Mouse (Mus musculus): ENCODE measurements around the gene Gm973. TPM values are rescaled to one million over a fixed set of nuclear protein-coding genes. Genes with fewer than 3 reads are reported as not detected.

Gene Gm973
- polyA plus RNA-seq, 1 experiment from 2014 or later: 10.3 TPM

GRCm38 (mm10) chr1:59567521-59567920 is 51.5 kb downstream of the Gm973 start:
- DNase-seq (no peak), ATAC-seq (ENCODE audit: low FRiP score, low TSS enrichment) (no peak)
- Histone ChIP-seq H3K4me3 (replicated peaks; ENCODE audit: low read depth, low read length) (no peak overlapping the region), H3K9ac (replicated peaks; ENCODE audit: low read length) (no peak overlapping the region), H3K27me3 (ENCODE audit: control insufficient read depth, insufficient read depth, low read length) (no peaks in the 10 kb centered on the region), H3K9me3 (ENCODE audit: control insufficient read depth, low read length) (no peaks in the 10 kb centered on the region; the same call in 1 of the 2 replicates), H3K4me1 (ENCODE audit: control insufficient read depth, insufficient read depth, low read length) (no peaks in the 10 kb centered on the region), H3K27ac (replicated peaks; ENCODE audit: low read depth, low read length) (no peak overlapping the region), H3K4me2 (ENCODE audit: low read length) (no peak overlapping the region), H3K36me3 (ENCODE audit: control insufficient read depth, insufficient read depth, low read length) (no peaks in the 10 kb centered on the region)
- WGBS: 92% methylated on average over 4 of the region's 4 CpGs

GRCm38 (mm10) chr1:59568283-59568682 is 52.2 kb downstream of the Gm973 start:
- no peak for DNase-seq
- H3K27me3 ChIP-seq (ENCODE audit: control insufficient read depth, insufficient read depth, low read length): no peaks in the 10 kb centered on the region
- H3K4me2 ChIP-seq (ENCODE audit: low read length): no peak overlapping the region
- no peaks in the 10 kb centered on the region for H3K9me3 ChIP-seq (ENCODE audit: control insufficient read depth, low read length)
- ATAC-seq (ENCODE audit: low FRiP score, low TSS enrichment): no peak
- H3K27ac ChIP-seq (replicated peaks; ENCODE audit: low read depth, low read length): no peak overlapping the region
- no peak overlapping the region for H3K9ac ChIP-seq (replicated peaks; ENCODE audit: low read length)
- no peaks in the 10 kb centered on the region for H3K36me3 ChIP-seq (ENCODE audit: control insufficient read depth, insufficient read depth, low read length)
- no peaks in the 10 kb centered on the region for H3K4me1 ChIP-seq (ENCODE audit: control insufficient read depth, insufficient read depth, low read length)
- 95% methylated on average over 1 of the region's 1 CpGs for WGBS
- H3K4me3 ChIP-seq (replicated peaks; ENCODE audit: low read depth, low read length): no peak overlapping the region

GRCm38 (mm10) chr1:59569301-59569700 is 53.2 kb downstream of the Gm973 start:
- Histone ChIP-seq H3K4me1 (ENCODE audit: control insufficient read depth, insufficient read depth, low read length) (peaks cover 8% of the 10 kb centered on the region; the same call in 1 of the 2 replicates), H3K9me3 (ENCODE audit: control insufficient read depth, low read length) (no peaks in the 10 kb centered on the region), H3K36me3 (ENCODE audit: control insufficient read depth, insufficient read depth, low read length) (no peaks in the 10 kb centered on the region), H3K4me2 (ENCODE audit: low read length) (no peak overlapping the region), H3K27ac (replicated peaks; ENCODE audit: low read depth, low read length) (no peak overlapping the region), H3K9ac (replicated peaks; ENCODE audit: low read length) (no peak overlapping the region), H3K27me3 (ENCODE audit: control insufficient read depth, insufficient read depth, low read length) (no peaks in the 10 kb centered on the region), H3K4me3 (replicated peaks; ENCODE audit: low read depth, low read length) (no peak overlapping the region)
- no peak for ATAC-seq (ENCODE audit: low FRiP score, low TSS enrichment)
- DNase-seq: no peak
- WGBS: 91% methylated on average over 5 of the region's 5 CpGs

- Histone ChIP-seq H3K36me3 (ENCODE audit: control insufficient read depth, insufficient read depth, low read length) (no peaks in the 10 kb centered on the region), H3K4me3 (replicated peaks; ENCODE audit: low read depth, low read length) (no peak overlapping the region), H3K27me3 (ENCODE audit: control insufficient read depth, insufficient read depth, low read length) (no peaks in the 10 kb centered on the region), H3K27ac (replicated peaks; ENCODE audit: low read depth, low read length) (no peak overlapping the region), H3K9me3 (ENCODE audit: control insufficient read depth, low read length) (no peaks in the 10 kb centered on the region), H3K4me2 (ENCODE audit: low read length) (no peak overlapping the region), H3K9ac (replicated peaks; ENCODE audit: low read length) (no peak overlapping the region), H3K4me1 (ENCODE audit: control insufficient read depth, insufficient read depth, low read length) (peaks cover 9% of the 10 kb centered on the region; the same call in 1 of the 2 replicates)
- DNase-seq (no peak), ATAC-seq (ENCODE audit: low FRiP score, low TSS enrichment) (no peak)
- WGBS: 82% methylated on average over 4 of the region's 4 CpGs
Observed at GRCm38 (mm10) chr1:59570767-59571166, 54.7 kb downstream of the Gm973 start.

- ATAC-seq (ENCODE audit: low FRiP score, low TSS enrichment): no peak
Observed at GRCm38 (mm10) chr1:59571502-59571901, 55.4 kb downstream of the Gm973 start.

GRCm38 (mm10) chr1:59573843-59574242 is 57.8 kb downstream of the Gm973 start:
- 57% methylated on average over 3 of the region's 3 CpGs for WGBS
- Histone ChIP-seq H3K27me3 (ENCODE audit: control insufficient read depth, insufficient read depth, low read length) (no peaks in the 10 kb centered on the region), H3K9me3 (ENCODE audit: control insufficient read depth, low read length) (no peaks in the 10 kb centered on the region), H3K4me1 (ENCODE audit: control insufficient read depth, insufficient read depth, low read length) (peaks cover 9% of the 10 kb centered on the region; the same call in 1 of the 2 replicates), H3K9ac (replicated peaks; ENCODE audit: low read length) (peak overlapping the region; percentile 27), H3K4me2 (ENCODE audit: low read length) (peak overlapping the region; percentile 51), H3K27ac (replicated peaks; ENCODE audit: low read depth, low read length) (peak overlapping the region; percentile 81), H3K4me3 (replicated peaks; ENCODE audit: low read depth, low read length) (no peak overlapping the region), H3K36me3 (ENCODE audit: control insufficient read depth, insufficient read depth, low read length) (no peaks in the 10 kb centered on the region)
- no peak for DNase-seq
- 0 out of 2 replicates have a peak, but pooled peaks have one; percentile 1 for ATAC-seq (ENCODE audit: low FRiP score, low TSS enrichment)

More at GRCm38 (mm10) chr1:59571502-59571901, 55.4 kb downstream of the Gm973 start:
- no peak overlapping the region for H3K9ac ChIP-seq (replicated peaks; ENCODE audit: low read length)
- H3K4me2 ChIP-seq (ENCODE audit: low read length): no peak overlapping the region
- H3K27me3 ChIP-seq (ENCODE audit: control insufficient read depth, insufficient read depth, low read length): no peaks in the 10 kb centered on the region
- H3K36me3 ChIP-seq (ENCODE audit: control insufficient read depth, insufficient read depth, low read length): no peaks in the 10 kb centered on the region
- H3K4me3 ChIP-seq (replicated peaks; ENCODE audit: low read depth, low read length): no peak overlapping the region
- peaks cover 9% of the 10 kb centered on the region; the same call in 1 of the 2 replicates for H3K4me1 ChIP-seq (ENCODE audit: control insufficient read depth, insufficient read depth, low read length)
- 96% methylated on average over 3 of the region's 3 CpGs for WGBS
- no peak overlapping the region for H3K27ac ChIP-seq (replicated peaks; ENCODE audit: low read depth, low read length)
- no peaks in the 10 kb centered on the region for H3K9me3 ChIP-seq (ENCODE audit: control insufficient read depth, low read length)
- DNase-seq: no peak

GRCm38 (mm10) chr1:59574262-59575187 is 58.5 kb downstream of the Gm973 start:
- DNase-seq (peak; percentile 85), ATAC-seq (ENCODE audit: low FRiP score, low TSS enrichment) (peak; percentile 84)
- Histone ChIP-seq H3K4me1 (ENCODE audit: control insufficient read depth, insufficient read depth, low read length) (peaks cover 9% of the 10 kb centered on the region; the same call in 1 of the 2 replicates), H3K36me3 (ENCODE audit: control insufficient read depth, insufficient read depth, low read length) (no peaks in the 10 kb centered on the region), H3K27ac (replicated peaks; ENCODE audit: low read depth, low read length) (peak overlapping the region; percentile 81), H3K9ac (replicated peaks; ENCODE audit: low read length) (peak overlapping the region; percentile 27), H3K4me3 (replicated peaks; ENCODE audit: low read depth, low read length) (peak overlapping the region; percentile 14; the same call in 1 of the 2 replicates), H3K9me3 (ENCODE audit: control insufficient read depth, low read length) (no peaks in the 10 kb centered on the region), H3K27me3 (ENCODE audit: control insufficient read depth, insufficient read depth, low read length) (no peaks in the 10 kb centered on the region), H3K4me2 (ENCODE audit: low read length) (peak overlapping the region; percentile 51)
- WGBS: 26% methylated on average over 21 of the region's 21 CpGs

- H3K27me3 ChIP-seq (ENCODE audit: control insufficient read depth, insufficient read depth, low read length): no peaks in the 10 kb centered on the region
- WGBS: 78% methylated on average over 4 of the region's 4 CpGs
- no peak overlapping the region for H3K4me2 ChIP-seq (ENCODE audit: low read length)
- no peaks in the 10 kb centered on the region for H3K9me3 ChIP-seq (ENCODE audit: control insufficient read depth, low read length)
- ATAC-seq (ENCODE audit: low FRiP score, low TSS enrichment) (no peak), DNase-seq (no peak)
- H3K27ac ChIP-seq (replicated peaks; ENCODE audit: low read depth, low read length): no peak overlapping the region
- H3K4me3 ChIP-seq (replicated peaks; ENCODE audit: low read depth, low read length): no peak overlapping the region
- H3K4me1 ChIP-seq (ENCODE audit: control insufficient read depth, insufficient read depth, low read length): peaks cover 6% of the 10 kb centered on the region; the same call in 1 of the 2 replicates
- no peaks in the 10 kb centered on the region for H3K36me3 ChIP-seq (ENCODE audit: control insufficient read depth, insufficient read depth, low read length)
- H3K9ac ChIP-seq (replicated peaks; ENCODE audit: low read length): no peak overlapping the region
Observed at GRCm38 (mm10) chr1:59578770-59579169, 62.7 kb downstream of the Gm973 start.
